Mouse (Mus musculus): ENCODE results near the gene Gtpbp4. TPM values are rescaled to one million over a fixed set of nuclear protein-coding genes. Genes with fewer than 3 reads are reported as not detected.
"Not testable (repeated sequence)": the region's sequence is repeated elsewhere in the genome, so short reads cannot be mapped to it uniquely, and the experiment has no call there.

The Gtpbp4 gene
- total RNA-seq, 2 experiments from 2014 or later: 38.6 to 41.5 TPM

DNA sequence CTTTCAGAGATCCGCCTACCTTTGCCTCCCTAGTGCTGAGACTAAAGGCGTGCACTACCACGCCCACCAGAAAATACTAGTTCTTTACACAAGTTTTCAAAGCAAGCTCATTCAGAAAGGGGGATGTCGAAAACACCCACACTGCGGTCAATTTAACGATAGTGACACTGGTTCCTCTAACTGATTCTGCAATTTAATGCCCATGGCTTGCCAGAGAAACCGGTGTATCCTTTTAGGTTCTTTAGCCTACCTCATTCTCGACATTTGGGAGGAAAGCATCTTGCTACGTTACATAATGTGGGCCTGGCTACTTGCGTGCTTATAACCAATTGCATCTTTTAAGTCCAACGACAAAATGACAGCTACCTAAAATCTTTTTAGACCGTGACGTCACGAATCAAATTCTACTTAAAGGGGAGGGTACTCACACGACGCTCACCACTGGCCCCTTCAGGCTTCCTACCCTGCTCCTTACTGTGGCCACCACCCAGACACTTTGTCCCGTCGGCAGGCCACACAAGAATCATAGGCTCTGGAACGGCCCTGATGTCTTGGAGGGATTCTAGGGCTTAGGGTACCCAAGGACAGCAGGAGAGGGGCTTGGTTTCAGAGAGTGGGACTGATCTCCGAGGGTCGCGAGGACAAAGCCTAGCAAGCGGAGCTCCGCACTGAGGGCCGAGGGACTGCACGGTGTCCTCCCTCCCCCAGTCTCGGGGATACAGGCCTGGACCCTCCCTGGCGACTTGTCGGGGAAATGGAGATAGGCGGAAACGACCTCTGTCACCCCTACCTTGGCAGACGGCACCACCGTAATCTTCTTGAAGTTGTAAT, 509 bp downstream of the Gtpbp4 start:
- DNase-seq: no peak
- intact Hi-C loops (cut with DNase I; ENCODE audit: low total_unique reads): loop anchor here (5.0 to 10.0 kb wide), 2 partner anchors 97 to 111 kb away; partner anchors contain the start of genes Idi1 and Larp4b

DNA sequence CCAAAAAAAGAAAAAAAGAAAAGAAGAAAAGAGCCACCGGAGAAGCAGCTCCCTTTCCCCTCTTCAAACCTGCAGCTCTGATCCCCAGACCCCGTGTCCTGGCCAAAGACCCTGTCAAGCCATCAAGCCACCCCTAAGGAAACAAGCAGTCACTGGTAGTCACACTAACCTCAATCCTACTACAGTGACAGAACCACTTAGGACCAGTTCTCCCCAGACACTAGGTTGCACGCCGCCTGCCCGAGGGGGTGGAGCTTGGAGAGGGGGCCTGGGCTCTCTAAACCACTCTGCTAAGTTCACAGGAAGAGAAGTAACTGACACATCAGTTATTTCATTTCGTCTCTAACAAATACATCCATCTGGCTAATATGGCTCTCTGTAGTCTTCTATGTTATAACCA, 3.7 kb downstream of the Gtpbp4 start:
- intact Hi-C loops (cut with DNase I; ENCODE audit: low total_unique reads): loop anchor here (10.0 kb wide), 1 partner anchor 107 kb away; the partner anchor contains the start of gene Idi1
- no peak for DNase-seq

DNA sequence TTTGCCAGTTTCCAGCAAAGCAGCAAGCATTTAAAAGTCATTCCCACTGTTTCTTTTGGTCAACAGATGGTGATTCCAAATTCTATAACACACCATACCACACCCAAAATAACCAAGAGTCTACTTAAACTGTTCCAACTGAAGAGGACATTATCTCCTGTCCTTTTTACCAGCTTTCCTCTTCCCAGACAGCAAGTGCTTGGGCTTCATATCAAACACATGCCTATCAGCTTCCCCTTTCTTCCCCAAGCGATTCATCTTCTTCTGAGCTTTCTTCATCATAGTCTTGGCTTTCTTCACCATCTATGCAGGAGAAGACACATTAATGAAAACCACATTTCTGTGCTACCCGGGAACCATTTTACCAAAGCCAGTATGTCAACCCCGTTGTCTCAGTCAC, 22.9 kb downstream of the Gtpbp4 start:
- intact Hi-C loops (cut with DNase I; ENCODE audit: low total_unique reads): no loop called here
- DNase-seq: no peak

DNA sequence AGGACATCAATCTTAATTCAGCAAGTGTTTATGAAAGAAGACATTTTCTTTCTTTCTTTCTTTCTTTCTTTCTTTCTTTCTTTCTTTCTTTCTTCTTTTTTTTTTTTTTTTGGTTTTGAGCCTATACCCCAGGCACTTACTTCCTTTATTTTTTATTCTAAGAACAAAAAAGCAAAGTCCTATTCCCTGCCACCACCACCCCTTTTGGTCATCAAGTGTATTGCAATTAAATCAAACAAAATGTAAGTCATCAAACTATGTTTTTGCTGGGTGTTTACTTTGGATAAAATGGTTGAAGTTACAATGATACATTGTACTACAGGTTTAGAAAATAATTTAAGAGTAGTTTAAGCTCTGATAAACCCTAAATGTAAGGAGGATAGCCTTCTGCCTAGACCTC, 23.5 kb downstream of the Gtpbp4 start:
- intact Hi-C loops (cut with DNase I; ENCODE audit: low total_unique reads): no loop called here
- no peak for DNase-seq

DNA sequence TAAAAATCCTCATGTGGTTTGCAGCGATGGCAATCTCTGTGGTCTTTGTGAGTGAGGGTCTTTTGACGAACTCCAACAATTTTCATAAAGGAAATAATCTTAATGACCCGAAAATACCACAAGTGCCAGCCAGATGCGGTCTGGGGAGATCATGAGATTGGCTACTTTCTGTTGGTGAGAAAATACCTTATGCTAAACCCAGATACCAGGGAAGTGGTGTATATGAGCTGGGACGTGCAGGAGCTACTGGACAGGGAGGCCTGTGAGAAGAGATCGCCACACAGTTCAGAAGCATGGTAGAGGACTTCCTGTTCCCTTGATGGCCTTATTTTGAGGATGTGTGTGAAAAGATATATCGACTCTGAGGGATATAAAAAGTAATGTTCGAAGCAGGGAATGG, 28.1 kb downstream of the Gtpbp4 start:
- intact Hi-C loops (cut with DNase I; ENCODE audit: low total_unique reads): no loop called here
- no peak for DNase-seq

DNA sequence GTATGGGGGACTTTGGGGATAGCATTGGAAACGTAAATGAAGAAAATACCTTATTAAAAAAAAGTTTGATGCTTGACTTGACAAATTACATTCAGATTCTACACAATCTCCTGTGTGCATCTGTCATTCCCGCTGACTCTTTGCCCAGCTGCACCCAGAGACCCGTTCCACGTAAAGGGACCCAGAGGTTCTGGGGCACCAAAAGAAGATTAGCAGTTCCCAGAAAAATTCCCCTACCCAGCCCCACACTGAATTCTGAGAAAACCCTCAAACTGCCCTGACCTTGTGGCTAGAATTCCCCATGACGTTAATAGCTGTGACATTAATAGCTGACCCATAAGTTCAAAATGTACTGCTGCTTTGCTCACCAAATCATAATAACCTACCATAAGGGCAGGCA, 30.7 kb downstream of the Gtpbp4 start:
- intact Hi-C loops (cut with DNase I; ENCODE audit: low total_unique reads): no loop called here
- DNase-seq: no peak

DNA sequence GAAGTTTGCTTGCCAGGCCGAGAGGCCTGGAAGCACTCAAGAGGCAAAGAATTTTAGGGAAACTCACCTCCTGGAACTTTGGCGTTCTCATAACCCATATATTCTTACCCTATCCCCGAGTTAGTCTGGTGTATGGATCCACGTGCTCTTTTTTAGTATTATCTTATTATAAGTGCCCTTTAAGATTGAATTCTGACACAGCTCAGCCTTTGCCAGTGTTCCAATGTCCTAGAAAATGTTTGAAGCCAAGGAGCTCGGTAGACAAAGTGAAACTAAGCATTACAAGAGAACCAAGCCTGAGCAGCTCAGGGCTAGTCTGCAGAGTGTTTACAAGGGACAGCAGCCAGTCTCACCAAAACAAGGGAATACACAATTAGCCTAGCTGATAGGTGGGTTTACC, 33.6 kb downstream of the Gtpbp4 start:
- DNase-seq; intact Hi-C loops (cut with DNase I; ENCODE audit: low total_unique reads): not testable (repeated sequence)

DNA sequence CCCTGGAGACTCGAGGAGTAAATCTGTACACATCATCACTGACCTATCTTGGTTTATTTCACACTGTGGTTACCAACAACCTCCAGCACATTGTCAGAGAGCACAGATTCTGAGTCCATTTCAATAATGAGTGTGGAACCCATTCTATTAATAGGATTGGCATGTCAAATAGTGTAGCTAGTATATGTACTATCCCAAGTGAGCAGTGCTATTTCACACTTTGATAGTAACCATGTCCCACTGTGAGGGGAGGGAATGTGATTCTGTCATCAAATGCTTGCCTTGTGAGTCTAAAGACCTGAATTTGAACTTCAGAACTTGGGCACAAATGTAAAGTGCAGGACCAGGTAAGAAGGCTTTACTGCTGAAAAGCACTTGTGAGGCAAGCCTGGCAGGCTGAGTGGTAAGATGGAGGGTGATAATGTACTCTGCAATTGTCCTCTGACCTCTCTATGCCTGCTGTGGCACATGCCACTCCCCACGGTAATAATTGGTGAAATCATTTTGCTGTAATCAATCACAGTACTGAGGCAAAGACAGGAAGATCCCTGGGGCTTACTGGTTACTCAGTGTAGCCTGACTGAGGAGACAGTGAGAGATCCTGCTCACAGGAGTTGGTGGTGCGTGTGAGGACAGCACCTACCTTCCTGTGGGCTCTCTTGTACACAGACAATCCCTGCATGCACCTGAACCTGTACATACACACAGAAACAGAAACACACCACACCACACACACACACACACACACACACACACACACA, 34.6 kb downstream of the Gtpbp4 start:
- intact Hi-C loops (cut with DNase I; ENCODE audit: low total_unique reads); DNase-seq: not testable (repeated sequence)

DNA sequence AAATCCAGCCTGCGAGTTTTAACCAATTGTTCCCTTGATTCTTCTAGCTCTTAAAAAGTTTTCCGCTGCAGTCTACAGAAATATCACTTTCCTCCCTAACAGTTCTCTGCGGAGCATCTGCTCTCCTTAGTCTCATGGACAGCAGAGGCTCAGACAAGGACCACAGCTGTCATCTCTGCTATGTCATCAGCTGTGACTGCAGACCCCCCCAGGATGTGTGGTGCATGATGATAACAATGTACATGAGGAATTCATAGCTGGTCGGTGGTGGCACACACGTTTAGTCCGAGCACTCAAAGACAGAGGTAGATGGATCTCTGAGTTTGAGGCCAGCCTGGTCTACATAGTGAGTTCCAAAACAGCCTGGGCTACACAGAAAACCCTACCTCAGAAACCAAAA, 36.3 kb downstream of the Gtpbp4 start:
- intact Hi-C loops (cut with DNase I; ENCODE audit: low total_unique reads): not testable (repeated sequence)

DNA sequence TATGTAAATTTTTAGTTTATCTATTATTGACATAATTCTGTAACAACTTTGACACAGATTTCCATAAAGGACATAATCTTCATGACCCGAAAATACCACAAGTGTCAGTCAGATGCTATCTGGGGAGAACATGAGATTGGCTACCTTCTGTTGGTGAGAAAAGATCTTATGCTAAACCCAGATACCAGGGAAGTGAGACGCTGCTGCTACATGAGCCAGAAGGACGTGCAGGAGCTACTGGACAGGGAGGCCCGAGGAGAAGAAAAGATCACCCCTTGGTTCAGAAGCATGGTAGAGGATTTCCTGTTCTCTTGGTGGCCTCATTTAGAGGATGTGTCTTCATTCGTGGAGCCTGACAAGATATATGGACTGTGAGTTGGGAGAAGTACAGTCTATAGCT, 36.8 kb downstream of the Gtpbp4 start:
- intact Hi-C loops (cut with DNase I; ENCODE audit: low total_unique reads); DNase-seq: not testable (repeated sequence)

More for the DNA sequence above, 36.3 kb downstream of the Gtpbp4 start:
- DNase-seq: not testable (repeated sequence)

DNA sequence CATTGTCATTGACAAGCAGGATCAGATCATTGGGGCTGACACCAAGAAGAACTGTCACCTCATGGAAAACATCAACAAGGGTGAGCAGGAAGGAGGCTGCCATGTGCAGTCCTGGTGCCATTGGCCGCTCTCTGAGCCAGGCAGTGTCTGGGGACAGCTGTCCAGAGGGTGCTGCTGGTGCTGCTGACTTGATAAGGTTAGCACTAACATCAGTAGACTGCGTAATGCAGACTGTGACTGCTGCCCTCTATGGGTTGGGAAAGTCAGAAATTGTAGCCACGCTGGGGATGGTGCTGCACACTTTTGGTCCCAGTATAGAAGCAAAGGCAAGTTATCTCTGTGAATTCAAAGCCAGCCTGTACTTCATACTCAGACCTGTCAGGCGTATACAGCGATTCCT, 39.0 kb downstream of the Gtpbp4 start:
- DNase-seq; intact Hi-C loops (cut with DNase I; ENCODE audit: low total_unique reads): not testable (repeated sequence)

DNA sequence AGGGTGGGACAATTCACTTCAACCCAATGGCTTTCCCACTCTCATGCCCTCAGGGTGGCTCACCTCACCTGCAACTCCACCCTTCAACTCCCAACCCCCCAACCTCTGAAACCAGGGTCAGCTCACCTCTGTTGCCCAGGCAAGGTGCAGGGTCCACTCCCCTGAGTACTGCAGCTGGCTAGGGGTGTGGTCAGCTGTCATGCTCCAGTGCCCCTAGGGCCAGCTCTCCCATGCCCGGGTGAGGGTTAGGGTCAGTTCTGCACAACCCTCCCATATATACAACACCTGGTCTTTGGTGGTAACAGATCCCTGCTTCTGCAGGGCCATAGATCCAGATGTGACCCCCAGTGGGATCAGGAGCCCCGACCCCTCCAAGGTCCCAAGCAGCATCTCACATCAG, 40.8 kb downstream of the Gtpbp4 start:
- intact Hi-C loops (cut with DNase I; ENCODE audit: low total_unique reads): not testable (repeated sequence)

DNA sequence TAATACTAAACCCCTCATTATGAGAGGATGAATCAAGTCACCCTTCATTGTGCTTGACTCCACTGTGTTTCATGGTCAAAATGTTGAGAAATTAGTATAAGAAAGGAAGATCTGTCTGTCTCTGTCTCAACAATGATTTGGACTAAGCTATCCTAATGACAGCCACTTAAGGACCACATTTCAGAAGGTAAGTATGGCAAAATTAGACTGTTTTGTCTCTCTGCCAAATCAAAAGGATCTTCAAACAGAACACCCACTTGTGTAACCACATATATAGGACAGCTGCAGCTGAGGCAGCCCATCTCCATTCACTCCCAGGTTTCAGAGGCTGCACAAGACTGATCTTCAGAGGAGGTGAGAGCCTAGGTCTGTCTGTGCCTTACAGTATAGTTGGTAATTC, 43.3 kb downstream of the Gtpbp4 start, which contains the start of gene Idi2:
Gene Idi2 (plus strand): TSS at position 301 of the 400 bp plus-strand sequence.
- intact Hi-C loops (cut with DNase I; ENCODE audit: low total_unique reads); DNase-seq: not testable (repeated sequence)

More for the DNA sequence above, 40.8 kb downstream of the Gtpbp4 start:
- DNase-seq: not testable (repeated sequence)

DNA sequence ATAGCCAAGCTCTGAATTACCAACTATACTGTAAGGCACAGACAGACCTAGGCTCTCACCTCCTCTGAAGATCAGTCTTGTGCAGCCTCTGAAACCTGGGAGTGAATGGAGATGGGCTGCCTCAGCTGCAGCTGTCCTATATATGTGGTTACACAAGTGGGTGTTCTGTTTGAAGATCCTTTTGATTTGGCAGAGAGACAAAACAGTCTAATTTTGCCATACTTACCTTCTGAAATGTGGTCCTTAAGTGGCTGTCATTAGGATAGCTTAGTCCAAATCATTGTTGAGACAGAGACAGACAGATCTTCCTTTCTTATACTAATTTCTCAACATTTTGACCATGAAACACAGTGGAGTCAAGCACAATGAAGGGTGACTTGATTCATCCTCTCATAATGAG, 47.8 kb downstream of the Gtpbp4 start, which contains the start of gene Gm9745:
Gene Gm9745 (minus strand): TSS at position 101 of the 400 bp plus-strand sequence.
- intact Hi-C loops (cut with DNase I; ENCODE audit: low total_unique reads): not testable (repeated sequence)

DNA sequence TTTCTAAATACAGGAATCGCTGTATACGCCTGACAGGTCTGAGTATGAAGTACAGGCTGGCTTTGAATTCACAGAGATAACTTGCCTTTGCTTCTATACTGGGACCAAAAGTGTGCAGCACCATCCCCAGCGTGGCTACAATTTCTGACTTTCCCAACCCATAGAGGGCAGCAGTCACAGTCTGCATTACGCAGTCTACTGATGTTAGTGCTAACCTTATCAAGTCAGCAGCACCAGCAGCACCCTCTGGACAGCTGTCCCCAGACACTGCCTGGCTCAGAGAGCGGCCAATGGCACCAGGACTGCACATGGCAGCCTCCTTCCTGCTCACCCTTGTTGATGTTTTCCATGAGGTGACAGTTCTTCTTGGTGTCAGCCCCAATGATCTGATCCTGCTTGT, 52.1 kb downstream of the Gtpbp4 start:
- intact Hi-C loops (cut with DNase I; ENCODE audit: low total_unique reads); DNase-seq: not testable (repeated sequence)

More for the DNA sequence above, 47.8 kb downstream of the Gtpbp4 start, which contains the start of gene Gm9745:
- not testable (repeated sequence) for DNase-seq

DNA sequence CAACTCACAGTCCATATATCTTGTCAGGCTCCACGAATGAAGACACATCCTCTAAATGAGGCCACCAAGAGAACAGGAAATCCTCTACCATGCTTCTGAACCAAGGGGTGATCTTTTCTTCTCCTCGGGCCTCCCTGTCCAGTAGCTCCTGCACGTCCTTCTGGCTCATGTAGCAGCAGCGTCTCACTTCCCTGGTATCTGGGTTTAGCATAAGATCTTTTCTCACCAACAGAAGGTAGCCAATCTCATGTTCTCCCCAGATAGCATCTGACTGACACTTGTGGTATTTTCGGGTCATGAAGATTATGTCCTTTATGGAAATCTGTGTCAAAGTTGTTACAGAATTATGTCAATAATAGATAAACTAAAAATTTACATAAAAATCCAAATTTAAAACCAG, 54.2 kb downstream of the Gtpbp4 start:
- DNase-seq; intact Hi-C loops (cut with DNase I; ENCODE audit: low total_unique reads): not testable (repeated sequence)

DNA sequence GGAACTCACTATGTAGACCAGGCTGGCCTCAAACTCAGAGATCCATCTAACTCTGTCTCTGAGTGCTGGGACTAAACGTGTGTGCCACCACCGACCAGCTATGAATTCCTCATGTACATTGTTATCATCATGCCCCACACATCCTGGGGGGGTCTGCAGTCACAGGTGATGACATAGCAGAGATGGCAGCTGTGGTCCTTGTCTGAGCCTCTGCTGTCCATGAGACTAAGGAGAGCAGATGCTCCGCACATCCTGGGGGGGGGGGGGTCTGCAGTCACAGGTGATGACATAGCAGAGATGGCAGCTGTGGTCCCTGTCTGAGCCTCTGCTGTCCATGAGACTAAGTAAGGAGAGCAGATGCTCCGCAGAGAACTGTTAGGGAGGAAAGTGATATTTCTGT, 54.8 kb downstream of the Gtpbp4 start:
- intact Hi-C loops (cut with DNase I; ENCODE audit: low total_unique reads); DNase-seq: not testable (repeated sequence)

DNA sequence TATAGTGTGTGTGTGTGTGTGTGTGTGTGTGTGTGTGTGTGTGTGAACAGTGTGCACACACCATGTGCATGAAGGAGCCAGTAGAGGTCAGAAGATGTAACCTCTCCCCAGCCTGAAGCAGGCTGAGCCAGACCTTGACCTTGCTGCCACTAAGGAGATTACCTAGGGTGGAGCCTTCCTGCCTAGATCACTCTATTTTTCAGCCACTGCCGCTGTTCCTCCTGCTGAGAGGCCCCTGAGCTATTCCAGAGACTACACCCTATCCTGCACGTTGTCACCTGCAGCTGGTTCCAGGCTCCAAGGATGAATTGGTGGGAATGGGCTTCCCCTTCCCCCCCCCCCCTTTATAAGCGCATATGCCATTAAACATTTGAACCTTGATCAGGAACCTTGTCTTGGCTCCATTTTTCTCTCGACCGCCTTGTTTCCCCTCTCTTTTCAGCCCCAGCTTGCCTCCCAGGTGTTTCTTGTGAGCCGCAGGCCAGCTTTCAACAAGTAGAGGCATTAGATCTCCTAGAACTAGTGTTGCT, 58.2 kb downstream of the Gtpbp4 start:
- intact Hi-C loops (cut with DNase I; ENCODE audit: low total_unique reads); DNase-seq: not testable (repeated sequence)

DNA sequence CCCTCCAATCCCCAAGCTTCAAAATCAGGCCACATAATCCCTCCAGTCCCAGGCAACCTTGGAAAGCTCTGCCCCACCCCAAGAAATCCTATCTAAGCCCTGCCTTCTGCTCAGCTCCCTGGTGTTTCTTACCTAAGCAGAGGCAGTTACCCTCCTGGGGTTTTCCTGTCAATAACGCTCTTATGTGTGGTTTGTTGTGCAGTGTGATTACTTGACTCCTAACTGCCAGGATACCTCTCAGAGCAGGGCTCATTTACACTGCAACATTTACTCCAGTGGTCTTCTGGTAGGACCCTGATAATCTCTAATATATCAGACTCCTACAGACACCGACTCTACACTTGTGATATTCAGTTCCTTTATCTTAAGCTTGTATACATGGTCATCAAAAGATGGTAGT, 62.4 kb downstream of the Gtpbp4 start:
- intact Hi-C loops (cut with DNase I; ENCODE audit: low total_unique reads): no loop called here
- DNase-seq: no peak

Measured in gastrocnemius, postnatal 14 days (tissue).